Mouse (Mus musculus) liver, embryonic 12.5 days (tissue): Measurements from ENCODE around the gene Ttyh1. TPM values are rescaled to one million over a fixed set of nuclear protein-coding genes. Genes with fewer than 3 reads are reported as not detected.

Experiments used
- ATAC-seq: fragments of 200-750 bp; cut with Nextera tagmentation; 2 replicates; pipeline ENCODE4 v1.8.0; 2017; ENCODE audit warnings: moderate number of reproducible peaks, mild to moderate bottlenecking, moderate library complexity
- H3K27ac ChIP-seq: fragments of 300-500 bp; sonication (generic); 2 replicates; pipeline ENCODE4 v1.5.1; 2016; ENCODE audit warnings: mild to moderate bottlenecking
- H3K27me3 ChIP-seq: fragments of 300-500 bp; sonication (generic); replicated peaks from 2 replicates; pipeline ENCODE4 v1.6.1; 2016; ENCODE audit warnings: mild to moderate bottlenecking, moderate library complexity
- H3K36me3 ChIP-seq: fragments of 300-500 bp; sonication (generic); 2 replicates; pipeline ENCODE4 v1.6.1; 2016; ENCODE audit warnings: mild to moderate bottlenecking, moderate library complexity
- H3K4me1 ChIP-seq: fragments of 300-500 bp; sonication (generic); 2 replicates; pipeline ENCODE4 v1.6.1; 2016
- H3K4me2 ChIP-seq: fragments of 300-500 bp; sonication (generic); 2 replicates; pipeline ENCODE4 v1.6.1; 2016; ENCODE audit warnings: mild to moderate bottlenecking, moderate library complexity
- H3K4me3 ChIP-seq: fragments of 300-500 bp; sonication (generic); 2 replicates; pipeline ENCODE4 v1.5.1; 2016; ENCODE audit warnings: mild to moderate bottlenecking, moderate library complexity
- H3K9ac ChIP-seq: fragments of 300-500 bp; sonication (generic); 2 replicates; pipeline ENCODE4 v1.6.1; 2016; ENCODE audit warnings: mild to moderate bottlenecking, moderate library complexity
- H3K9me3 ChIP-seq: fragments of 300-500 bp; sonication (generic); replicated peaks from 2 replicates; pipeline ENCODE4 v1.6.1; 2016; ENCODE audit warnings: mild to moderate bottlenecking, moderate library complexity
- WGBS: fragments of 180-500 bp; shearing (Covaris S2); methylation state at CpG from one replicate; pipeline ENCODE4 v1.1.7; 2016; ENCODE audit not compliant: insufficient replicate concordance; 5-methylcytosine and 5-hydroxymethylcytosine counted together
- polyA plus RNA-seq: library from polyadenylated mRNA; unstranded; fragments of >200 nt; fragmentation: Nextera tagmentation; extraction: Ambion mirVana; gene quantifications from 2 replicates; pipeline ENCODE4 v1.2.1, GENCODE M21; 2016

Gene Ttyh1
- polyA plus RNA-seq, 1 experiment from 2014 or later = 0.48 TPM

- Histone ChIP-seq H3K9ac (peak within 1 kb of the TSS; percentile 48), H3K9me3 (no peaks in the 10 kb centered on the region), H3K27me3 (no peaks in the 10 kb centered on the region), H3K4me3 (peak within 1 kb of the TSS; percentile 55), H3K27ac (peak within 1 kb of the TSS; percentile 58), H3K4me1 (peaks cover 27% of the 10 kb centered on the region), H3K36me3 (no peaks in the 10 kb centered on the region), H3K4me2 (peak within 1 kb of the TSS; percentile 69)
- ATAC-seq = peak; percentile 66
- 2% methylated on average over 20 of the region's 20 CpGs for WGBS
Observed at GRCm38 (mm10) chr7:4164090-4164910, 45.1 kb downstream of the Ttyh1 start, which contains the start of gene Cdc42ep5. Gene Cdc42ep5 (minus strand): TSS chr7:4164860.

- H3K4me2 ChIP-seq = peak overlapping the region; percentile 69
- H3K27ac ChIP-seq = 0 out of 2 replicates have a peak overlapping the region, but pooled peaks have one; percentile 22
- WGBS = 20% methylated on average over 3 of the region's 3 CpGs
- H3K36me3 ChIP-seq = no peaks in the 10 kb centered on the region
- H3K9me3 ChIP-seq = no peaks in the 10 kb centered on the region
- no peak overlapping the region for H3K4me3 ChIP-seq
- H3K9ac ChIP-seq = no peak overlapping the region
- peaks cover 27% of the 10 kb centered on the region for H3K4me1 ChIP-seq
- no peak for ATAC-seq
- H3K27me3 ChIP-seq = no peaks in the 10 kb centered on the region
Observed at GRCm38 (mm10) chr7:4165286-4165685, 46.1 kb downstream of the Ttyh1 start.

GRCm38 (mm10) chr7:4167098-4167497 lies 47.9 kb downstream of the Ttyh1 start:
- Histone ChIP-seq H3K36me3 (no peaks in the 10 kb centered on the region), H3K4me3 (no peak overlapping the region), H3K4me1 (peaks cover 27% of the 10 kb centered on the region), H3K9ac (no peak overlapping the region), H3K9me3 (no peaks in the 10 kb centered on the region), H3K27me3 (no peaks in the 10 kb centered on the region), H3K27ac (no peak overlapping the region), H3K4me2 (no peak overlapping the region)
- no peak for ATAC-seq

- no peak overlapping the region for H3K27ac ChIP-seq
- no peak overlapping the region for H3K9ac ChIP-seq
- 0 out of 2 replicates have a peak, but pooled peaks cover 2% of the 10 kb centered on the region for H3K4me1 ChIP-seq
- no peaks in the 10 kb centered on the region for H3K27me3 ChIP-seq
- no peaks in the 10 kb centered on the region for H3K36me3 ChIP-seq
- H3K4me2 ChIP-seq = no peak overlapping the region
- H3K9me3 ChIP-seq = no peaks in the 10 kb centered on the region
- 55% methylated on average over 6 of the region's 6 CpGs for WGBS
- no peak overlapping the region for H3K4me3 ChIP-seq
- no peak for ATAC-seq
Observed at GRCm38 (mm10) chr7:4170193-4170938, 51.2 kb downstream of the Ttyh1 start.

- Histone ChIP-seq H3K4me1 (no peaks in the 10 kb centered on the region), H3K27ac (no peak overlapping the region), H3K9ac (no peak overlapping the region), H3K27me3 (no peaks in the 10 kb centered on the region), H3K4me3 (no peak overlapping the region), H3K9me3 (no peaks in the 10 kb centered on the region), H3K36me3 (no peaks in the 10 kb centered on the region), H3K4me2 (no peak overlapping the region)
- WGBS = 32% methylated on average over 3 of the region's 3 CpGs
- ATAC-seq = no peak
Observed at GRCm38 (mm10) chr7:4178438-4178837, 59.2 kb downstream of the Ttyh1 start.

Other genes with a start within 250 kb of the Ttyh1 start
- 0.15 and 0.18 TPM in 2 replicates for gene Gm14548, start 221.3 kb upstream of the Ttyh1 start, polyA plus RNA-seq
- gene Lilra6, start 203.9 kb upstream of the Ttyh1 start, polyA plus RNA-seq = 0.12 and 0.20 TPM in 2 replicates
- 0.81 and 1.0 TPM in 2 replicates for gene Lair1, start 56.2 kb upstream of the Ttyh1 start, polyA plus RNA-seq
- gene Leng8, start 17.6 kb downstream of the Ttyh1 start, polyA plus RNA-seq = 39.3 and 44.5 TPM in 2 replicates
- 1.2 and 1.5 TPM in 2 replicates for gene Leng9, start 31.0 kb downstream of the Ttyh1 start, polyA plus RNA-seq
- gene Cdc42ep5, start 45.5 kb downstream of the Ttyh1 start, polyA plus RNA-seq = 10.5 TPM in 2 replicates
- 0.10 and 0.14 TPM in 2 replicates for gene Lilra5, start 118.3 kb downstream of the Ttyh1 start, polyA plus RNA-seq
- not detected in 2 replicates for gene Ncr1, start 218.3 kb downstream of the Ttyh1 start, polyA plus RNA-seq